7 mouse cellular contexts compared by ENCODE assay signal in the genomic region with DNA sequence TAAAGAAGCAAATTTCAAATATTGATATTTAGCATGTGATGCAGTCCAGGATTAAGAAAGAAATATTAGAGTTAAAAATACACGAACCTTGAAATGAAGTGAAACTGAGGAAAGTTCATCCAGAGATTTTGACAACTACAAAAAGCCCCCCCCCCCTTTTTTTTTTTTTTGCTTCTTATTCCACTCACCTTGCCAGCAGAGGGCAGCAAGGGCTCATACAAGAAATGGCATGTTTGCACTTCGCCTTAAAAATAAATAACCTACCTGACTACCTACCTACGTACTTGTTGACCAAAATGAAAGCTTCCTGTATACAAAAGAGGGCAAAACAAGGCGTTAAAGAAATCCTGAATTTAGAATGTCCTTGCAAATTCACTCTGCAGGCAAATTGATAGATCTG.
DNase-seq lines count a peak whose midpoint lies in the region; ATAC-seq and TF ChIP-seq lines count a peak whose summit lies in the region.

No protein-coding gene starts in this region.

- 18% methylated on average over 4 of the region's 4 CpGs for WGBS in kidney, adult 2 months
- 60% methylated on average over 4 of the region's 4 CpGs for WGBS in kidney, embryonic 14.5 days

- no peaks in the 10 kb centered on the region for H3K4me1 ChIP-seq in kidney, adult 2 months (ENCODE audit: control insufficient read depth, insufficient read depth, low read length)
- no peaks in the 10 kb centered on the region for H3K4me1 ChIP-seq in kidney, embryonic 14.5 days (ENCODE audit: control insufficient read depth, insufficient read depth, low read length)
- H3K4me1 ChIP-seq in CH12.LX (ENCODE audit: control insufficient read depth in 1 of 2, insufficient read depth in 2 of 2): no peaks in the 10 kb centered on the region

- peak; percentile 27; the same call in 1 of the 2 replicates for TF ChIP-seq CTCF in kidney, adult 2 months (conservative IDR thresholded peaks at IDR 0.05; ENCODE audit: insufficient read depth, insufficient read length, low read depth, low read length)
- peak in 1 of 2 experiments; percentile 69; a peak in 2 of 4 replicates for TF ChIP-seq CTCF in CH12.LX (conservative IDR thresholded peaks at IDR 0.05 in 1 of 2, IDR thresholded peaks at IDR 0.05 in 1 of 2; ENCODE audit: low read depth in 2 of 2, low read length in 2 of 2)

- H3K9me3 ChIP-seq in kidney, embryonic 14.5 days (ENCODE audit: control insufficient read depth, low read length): no peaks in the 10 kb centered on the region
- no peaks in the 10 kb centered on the region for H3K9me3 ChIP-seq in CH12.LX (replicated peaks; ENCODE audit: low read length)

- dilution Hi-C loops in CH12.LX (cut with MboI; ENCODE audit: extremely low pct_ligation_motif_present, extremely low pct_unique_long_range_greater_than_20kb, low sequenced_read_pairs): no loop called here

- peak; percentile 36 for DNase-seq in kidney, adult 2 months
- peak; percentile 45 for DNase-seq in A20 (ENCODE audit: low read depth, low spot score)
- peak; percentile 20 for DNase-seq in CH12.LX (ENCODE audit: extremely low read depth)
- peak; percentile 9 for DNase-seq in gastrocnemius, postnatal 14 days
- peak; percentile 45 for DNase-seq in right cerebral cortex, postnatal 4 days

- H3K4me2 ChIP-seq in kidney, embryonic 14.5 days (replicated peaks; ENCODE audit: low read depth, low read length): no peak overlapping the region
- no peak overlapping the region for H3K4me2 ChIP-seq in CH12.LX (ENCODE audit: insufficient read depth, low read depth, poor library complexity, severe bottlenecking)

- H3K9ac ChIP-seq in kidney, embryonic 14.5 days (ENCODE audit: low read depth, low read length): no peak overlapping the region
- H3K9ac ChIP-seq in CH12.LX (ENCODE audit: insufficient read depth, low read depth): no peak overlapping the region

- H3K4me3 ChIP-seq in kidney, adult 2 months (ENCODE audit: insufficient read depth, low read depth, low read length): no peak overlapping the region
- H3K4me3 ChIP-seq in kidney, embryonic 14.5 days (ENCODE audit: low read length): no peak overlapping the region
- H3K4me3 ChIP-seq in CH12.LX (replicated peaks in 1 of 3; ENCODE audit: low read depth in 2 of 3, low read length in 2 of 3, poor library complexity in 1 of 3): no peak overlapping the region

- TF ChIP-seq EP300 in CH12.LX (IDR thresholded peaks at IDR 0.05; ENCODE audit: low read length): no peak

- H3K27me3 ChIP-seq in kidney, adult 2 months (replicated peaks; ENCODE audit: control insufficient read depth, insufficient read depth, low read length): no peaks in the 10 kb centered on the region
- peaks cover 3% of the 10 kb centered on the region; the same call in 1 of the 2 replicates for H3K27me3 ChIP-seq in kidney, embryonic 14.5 days (ENCODE audit: control insufficient read depth, insufficient read depth, low read length)
- H3K27me3 ChIP-seq in CH12.LX (replicated peaks): no peaks in the 10 kb centered on the region

- TF ChIP-seq RAD21 in CH12.LX (IDR thresholded peaks at IDR 0.05; ENCODE audit: low read depth, low read length): peak; percentile 63

- H3K79me2 ChIP-seq in CH12.LX (replicated peaks; ENCODE audit: control insufficient read depth, extremely low read depth, insufficient read depth, poor library complexity, severe bottlenecking): no peaks in the 10 kb centered on the region

- H3K36me3 ChIP-seq in kidney, adult 2 months (ENCODE audit: control insufficient read depth, insufficient read depth, low read length): no peaks in the 10 kb centered on the region
- no peaks in the 10 kb centered on the region for H3K36me3 ChIP-seq in kidney, embryonic 14.5 days (ENCODE audit: control insufficient read depth, insufficient read depth, low read length)
- H3K36me3 ChIP-seq in CH12.LX (replicated peaks in 1 of 2; ENCODE audit: control insufficient read depth in 1 of 2, insufficient read depth in 1 of 2, low read length in 1 of 2): no peaks in the 10 kb centered on the region

- intact Hi-C loops in gastrocnemius, postnatal 14 days (cut with DNase I; ENCODE audit: low total_unique reads): loop anchor here (5.0 to 10.0 kb wide), 4 partner anchors 147 to 367 kb away; no protein-coding TSS in a partner anchor

- ATAC-seq in kidney, embryonic 14.5 days (ENCODE audit: low FRiP score, low TSS enrichment): no peak
- ATAC-seq in megakaryocyte-erythroid progenitor cell, adult 5-6 weeks (replicated peaks; ENCODE audit: low FRiP score, low TSS enrichment, poor library complexity, severe bottlenecking): no peak

- in situ Hi-C loops in CH12.LX (cut with MboI; ENCODE audit: low pct_ligation_motif_present, low pct_unique_long_range_greater_than_20kb, low sequenced_read_pairs): no loop called here

- no peak overlapping the region for H3K27ac ChIP-seq in kidney, adult 2 months (ENCODE audit: insufficient read depth, low read depth, low read length)
- H3K27ac ChIP-seq in kidney, embryonic 14.5 days (ENCODE audit: low read depth, low read length): no peak overlapping the region
- no peak overlapping the region for H3K27ac ChIP-seq in CH12.LX (ENCODE audit: insufficient read depth, low read depth)

- TF ChIP-seq POLR2A in kidney, adult 2 months (IDR thresholded peaks at IDR 0.05; ENCODE audit: low read depth, low read length): no peak
- TF ChIP-seq POLR2A in CH12.LX (IDR thresholded peaks at IDR 0.05; ENCODE audit: low read depth, low read length): no peak

TF ChIP-seq in CH12.LX, 34 proteins besides CTCF, POLR2A, EP300 and RAD21:
- TF ChIP-seq SMC3 (IDR thresholded peaks at IDR 0.05; ENCODE audit: low read depth, low read length) (peak; percentile 61), ZMIZ1 (IDR thresholded peaks at IDR 0.05; ENCODE audit: low read depth, low read length) (no peak), ZNF384 (IDR thresholded peaks at IDR 0.05; ENCODE audit: low read depth, low read length) (peak; percentile 95), PAX5 (IDR thresholded peaks at IDR 0.05; ENCODE audit: low read length) (no peak)
